Mouse (Mus musculus) forelimb bud, embryonic 11.5 days (tissue): ENCODE measurements around the gene Dab2.

ENCODE experiments used
- DNase-seq: peaks from one replicate; pipeline ENCODE4 v3.0.0-alpha.2; 2012; ENCODE audit warnings: low read depth, low spot score

Gene Dab2

GRCm38 (mm10) chr15:6325443-6325842 is 25.9 kb downstream of the Dab2 start:
- DNase-seq = no peak

- no peak for DNase-seq
Observed at GRCm38 (mm10) chr15:6326011-6326410, 26.4 kb downstream of the Dab2 start.

GRCm38 (mm10) chr15:6331380-6331779 is 31.8 kb downstream of the Dab2 start:
- no peak for DNase-seq

- DNase-seq = no peak
Observed at GRCm38 (mm10) chr15:6334664-6335206, 35.1 kb downstream of the Dab2 start.

- DNase-seq = no peak
Observed at GRCm38 (mm10) chr15:6339767-6340166, 40.2 kb downstream of the Dab2 start.

- DNase-seq = no peak
Observed at GRCm38 (mm10) chr15:6340347-6340746, 40.8 kb downstream of the Dab2 start.

GRCm38 (mm10) chr15:6341427-6341826 is 41.8 kb downstream of the Dab2 start:
- no peak for DNase-seq

- DNase-seq = no peak
Observed at GRCm38 (mm10) chr15:6353901-6354300, 54.3 kb downstream of the Dab2 start.

- DNase-seq = no peak
Observed at GRCm38 (mm10) chr15:6359859-6360258, 60.3 kb downstream of the Dab2 start.

GRCm38 (mm10) chr15:6369974-6370373 is 70.4 kb downstream of the Dab2 start:
- no peak for DNase-seq

GRCm38 (mm10) chr15:6371486-6371885 is 71.9 kb downstream of the Dab2 start:
- DNase-seq = no peak

- DNase-seq = no peak
Observed at GRCm38 (mm10) chr15:6375016-6375415, 75.4 kb downstream of the Dab2 start.

GRCm38 (mm10) chr15:6376001-6376400 is 76.4 kb downstream of the Dab2 start:
- DNase-seq = no peak

GRCm38 (mm10) chr15:6376785-6377184 is 77.2 kb downstream of the Dab2 start:
- no peak for DNase-seq

- no peak for DNase-seq
Observed at GRCm38 (mm10) chr15:6384027-6384426, 84.4 kb downstream of the Dab2 start.

- DNase-seq = no peak
Observed at GRCm38 (mm10) chr15:6385241-6385640, 85.7 kb downstream of the Dab2 start.

- DNase-seq = peak; percentile 88
Observed at GRCm38 (mm10) chr15:6386159-6386951, 86.8 kb downstream of the Dab2 start.

GRCm38 (mm10) chr15:6386961-6387728 is 87.6 kb downstream of the Dab2 start:
- DNase-seq = peak; percentile 31

- no peak for DNase-seq
Observed at GRCm38 (mm10) chr15:6387729-6388070, 88.1 kb downstream of the Dab2 start.

- no peak for DNase-seq
Observed at GRCm38 (mm10) chr15:6388146-6388545, 88.6 kb downstream of the Dab2 start.

GRCm38 (mm10) chr15:6388631-6389030 is 89.0 kb downstream of the Dab2 start:
- DNase-seq = no peak

- no peak for DNase-seq
Observed at GRCm38 (mm10) chr15:6390106-6390505, 90.5 kb downstream of the Dab2 start.

GRCm38 (mm10) chr15:6390657-6391056 is 91.1 kb downstream of the Dab2 start:
- DNase-seq = no peak
